ENCODE assay signal across 19 mouse cellular contexts in genomic region chr6:73379825-73380224, GRCm38 (mm10).
A peak's percentile ranks its signal among the peaks of the same experiment; 100 is the strongest.
DNase-seq lines count a peak whose midpoint lies in the region; ATAC-seq and TF ChIP-seq lines count a peak whose summit lies in the region.
"Had no signal": no experiment of that assay in that cellular context is flagged by ENCODE, and none has a peak within 500 bp of the region (broad histone marks: within the 10 kb centered on the region; RNA-seq: fewer than 3 reads in every experiment).

No protein-coding gene starts in this region.

- DNase-seq in lung, embryonic 14.5 days = peak; percentile 59
- DNase-seq in lung, postnatal 0 days (ENCODE audit: low spot score) = no peak
- DNase-seq in lung, postnatal 4 days = no peak
- DNase-seq: adrenal gland, adult 2 months; adrenal gland, adult 8-10 months; adrenal gland, postnatal 10 days; adrenal gland, postnatal 14 days; adrenal gland, postnatal 25 days; adrenal gland, postnatal 36 days; B cell, adult 2 months; cerebellum, adult 11 months; cerebellum, adult 11-12 months; cerebellum, adult 18-20 months had no signal

- H3K9ac ChIP-seq in lung, embryonic 14.5 days = no peak overlapping the region
- no peak overlapping the region for H3K9ac ChIP-seq in lung, postnatal 0 days (replicated peaks; ENCODE audit: low read depth)
- no peak overlapping the region for H3K9ac ChIP-seq in lung, embryonic 16.5 days (ENCODE audit: low read length)

- H3K9me3 ChIP-seq in lung, embryonic 14.5 days (ENCODE audit: low read depth, low read length) = peaks cover 3% of the 10 kb centered on the region; the same call in 1 of the 2 replicates
- H3K9me3 ChIP-seq in lung, postnatal 0 days (ENCODE audit: low read length) = no peaks in the 10 kb centered on the region
- no peaks in the 10 kb centered on the region for H3K9me3 ChIP-seq in lung, embryonic 16.5 days (ENCODE audit: control insufficient read depth, low read length)

- TF ChIP-seq EP300 in lung, postnatal 0 days (IDR thresholded peaks at IDR 0.05) = no peak

- no peak for TF ChIP-seq CTCF in lung, embryonic 14.5 days (IDR thresholded peaks at IDR 0.05; ENCODE audit: low read depth)
- TF ChIP-seq CTCF in lung, postnatal 0 days (IDR thresholded peaks at IDR 0.05) = no peak

- no peaks in the 10 kb centered on the region for H3K4me1 ChIP-seq in lung, embryonic 14.5 days (ENCODE audit: insufficient read depth)
- no peaks in the 10 kb centered on the region for H3K4me1 ChIP-seq in lung, postnatal 0 days (ENCODE audit: insufficient read depth, low read depth, low read length)
- H3K4me1 ChIP-seq in lung, embryonic 16.5 days (replicated peaks; ENCODE audit: control insufficient read depth, insufficient read depth, low read length) = no peaks in the 10 kb centered on the region

- ATAC-seq in lung, embryonic 14.5 days (ENCODE audit: insufficient read depth) = peak; percentile 84
- no peak; the same call in 1 of the 2 replicates for ATAC-seq in lung, postnatal 0 days
- ATAC-seq in lung, embryonic 16.5 days (ENCODE audit: low read depth) = peak; percentile 69
- ATAC-seq: activated CD4-positive, CD25-positive, alpha-beta regulatory T cell, adult 4 months; CD4-positive, CD25-positive, alpha-beta regulatory T cell, adult 4 months; Patski had no signal

- H3K27me3 ChIP-seq in lung, embryonic 14.5 days (ENCODE audit: insufficient read depth, low read length) = no peaks in the 10 kb centered on the region
- no peaks in the 10 kb centered on the region for H3K27me3 ChIP-seq in lung, postnatal 0 days (replicated peaks; ENCODE audit: insufficient read depth, low read length)
- no peaks in the 10 kb centered on the region for H3K27me3 ChIP-seq in lung, embryonic 16.5 days (ENCODE audit: control insufficient read depth, insufficient read depth, low read depth, low read length)
- H3K27me3 ChIP-seq: CH12.LX, Patski had no signal

- no peak overlapping the region for H3K27ac ChIP-seq in lung, embryonic 14.5 days (ENCODE audit: low read depth)
- H3K27ac ChIP-seq in lung, postnatal 0 days (ENCODE audit: low read length) = no peak overlapping the region
- H3K27ac ChIP-seq in lung, embryonic 16.5 days (ENCODE audit: low read length) = no peak overlapping the region

- WGBS in lung, embryonic 14.5 days = 33% methylated on average over 5 of the region's 5 CpGs
- WGBS in lung, postnatal 0 days = 40% methylated on average over 5 of the region's 5 CpGs
- 36% methylated on average over 5 of the region's 5 CpGs for WGBS in lung, embryonic 16.5 days

- no peak overlapping the region for H3K4me2 ChIP-seq in lung, embryonic 14.5 days
- H3K4me2 ChIP-seq in lung, postnatal 0 days (replicated peaks; ENCODE audit: low read depth, low read length) = no peak overlapping the region
- no peak overlapping the region for H3K4me2 ChIP-seq in lung, embryonic 16.5 days (ENCODE audit: low read depth, low read length)

- no peak overlapping the region for H3K4me3 ChIP-seq in lung, embryonic 14.5 days (ENCODE audit: low read depth, low read length)
- no peak overlapping the region for H3K4me3 ChIP-seq in lung, postnatal 0 days (ENCODE audit: low read depth, low read length)
- no peak overlapping the region for H3K4me3 ChIP-seq in lung, embryonic 16.5 days (ENCODE audit: low read length)

- no peaks in the 10 kb centered on the region for H3K36me3 ChIP-seq in lung, embryonic 14.5 days (ENCODE audit: insufficient read depth)
- no peaks in the 10 kb centered on the region for H3K36me3 ChIP-seq in lung, postnatal 0 days (ENCODE audit: insufficient read depth, low read length)
- no peaks in the 10 kb centered on the region for H3K36me3 ChIP-seq in lung, embryonic 16.5 days (ENCODE audit: control insufficient read depth, insufficient read depth, low read length)
- H3K36me3 ChIP-seq: G1E had no signal
